Mouse (Mus musculus) stomach, embryonic 15.5 days (tissue): ENCODE data around the gene Fbxl14. TPM values are rescaled to one million over a fixed set of nuclear protein-coding genes. Genes with fewer than 3 reads are reported as not detected.
A peak's percentile ranks its signal among the peaks of the same experiment; 100 is the strongest.
"Not testable (repeated sequence)": the region's sequence is repeated elsewhere in the genome, so short reads cannot be mapped to it uniquely, and the experiment has no call there.

Experiments used
- ATAC-seq: fragments of 200-750 bp; cut with Nextera tagmentation; 2 replicates; pipeline ENCODE4 v1.8.0; 2017; ENCODE audit warnings: low read depth, moderate number of reproducible peaks, moderate TSS enrichment; ENCODE audit not compliant: insufficient read depth, low FRiP score
- H3K27ac ChIP-seq: fragments of 300-500 bp; sonication (generic); 2 replicates; pipeline ENCODE4 v1.5.1; 2015; ENCODE audit warnings: mild to moderate bottlenecking, inconsistent platforms
- H3K27me3 ChIP-seq: fragments of 300-500 bp; sonication (generic); replicated peaks from 2 replicates; pipeline ENCODE4 v1.6.1; 2015; ENCODE audit warnings: inconsistent platforms
- H3K36me3 ChIP-seq: fragments of 300-500 bp; sonication (generic); 2 replicates; pipeline ENCODE4 v1.6.1; 2015; ENCODE audit warnings: inconsistent platforms
- H3K4me1 ChIP-seq: fragments of 300-500 bp; sonication (generic); 2 replicates; pipeline ENCODE4 v1.6.1; 2015; ENCODE audit warnings: inconsistent platforms
- H3K4me2 ChIP-seq: fragments of 300-500 bp; sonication (generic); 2 replicates; pipeline ENCODE4 v1.6.1; 2015; ENCODE audit warnings: mild to moderate bottlenecking, inconsistent platforms
- H3K4me3 ChIP-seq: fragments of 300-500 bp; sonication (generic); replicated peaks from 2 replicates; pipeline ENCODE4 v1.5.1; 2015; ENCODE audit warnings: inconsistent platforms
- H3K9ac ChIP-seq: fragments of 300-500 bp; sonication (generic); 2 replicates; pipeline ENCODE4 v1.6.1; 2015; ENCODE audit warnings: inconsistent platforms
- H3K9me3 ChIP-seq: fragments of 300-500 bp; sonication (generic); 2 replicates; pipeline ENCODE4 v1.6.1; 2016; ENCODE audit warnings: inconsistent platforms
- WGBS: fragments of 180-500 bp; shearing (Covaris S2); methylation state at CpG from one replicate; pipeline ENCODE4 v1.1.7; 2015; 5-methylcytosine and 5-hydroxymethylcytosine counted together
- polyA plus RNA-seq: library from polyadenylated mRNA; unstranded; fragments of >200 nt; fragmentation: Nextera tagmentation; extraction: Ambion mirVana; gene quantifications from 2 replicates; pipeline ENCODE4 v1.2.1, GENCODE M21; 2015

Gene Fbxl14
- polyA plus RNA-seq, 1 experiment from 2014 or later, result 4.3 TPM

DNA sequence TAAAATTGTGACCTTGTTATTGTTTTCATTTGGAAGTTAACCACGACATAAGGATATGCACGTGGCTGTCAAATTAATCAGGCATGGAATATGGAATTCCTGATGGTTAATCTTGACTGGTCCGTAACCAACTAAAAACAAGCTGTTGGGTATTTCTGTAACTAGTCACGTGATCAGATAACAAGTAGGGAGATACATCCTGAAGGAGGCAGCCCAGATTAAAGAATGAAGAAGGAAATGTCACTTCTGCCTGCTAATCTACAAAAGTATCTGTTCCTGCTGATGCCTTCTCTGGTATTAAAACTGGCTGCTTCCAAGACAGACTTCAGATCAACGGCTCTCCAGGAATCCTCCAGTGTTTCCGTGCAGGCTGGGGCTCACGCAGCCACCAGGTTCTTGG lies 6.0 kb upstream of the Fbxl14 start:
- Histone ChIP-seq H3K9me3 (no peaks in the 10 kb centered on the region), H3K27me3 (no peaks in the 10 kb centered on the region), H3K9ac (no peak overlapping the region), H3K4me3 (no peak overlapping the region), H3K4me2 (no peak overlapping the region), H3K36me3 (no peaks in the 10 kb centered on the region), H3K4me1 (peaks cover 10% of the 10 kb centered on the region), H3K27ac (no peak overlapping the region)
- no peak for ATAC-seq
- 80% methylated on average over 7 of the region's 7 CpGs for WGBS

DNA sequence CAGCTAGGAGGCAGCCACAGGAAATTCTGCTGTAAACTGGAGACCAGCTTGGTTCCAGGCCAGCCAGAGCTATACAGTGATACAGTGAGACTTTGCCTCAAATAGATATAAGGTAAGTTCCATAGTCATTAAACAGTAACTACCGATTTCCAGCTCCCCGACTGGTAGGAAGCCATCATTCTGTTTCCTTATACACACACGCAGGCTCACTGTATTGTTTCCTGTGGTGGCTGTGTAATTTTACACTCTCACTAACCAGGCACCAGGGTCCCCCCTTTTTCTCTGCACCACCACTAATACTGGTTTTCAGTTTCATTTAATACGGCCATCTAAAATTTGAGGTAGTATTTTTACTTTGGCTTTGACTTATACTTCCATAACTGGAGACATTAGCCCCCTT lies 5.5 kb upstream of the Fbxl14 start:
- no peak for ATAC-seq
- H3K27ac ChIP-seq, result no peak overlapping the region
- H3K4me1 ChIP-seq, result peaks cover 11% of the 10 kb centered on the region
- no peak overlapping the region for H3K9ac ChIP-seq
- H3K36me3 ChIP-seq, result no peaks in the 10 kb centered on the region
- WGBS, result 69% methylated on average over 4 of the region's 4 CpGs
- H3K27me3 ChIP-seq, result no peaks in the 10 kb centered on the region
- H3K4me3 ChIP-seq, result no peak overlapping the region
- H3K4me2 ChIP-seq, result no peak overlapping the region
- H3K9me3 ChIP-seq, result no peaks in the 10 kb centered on the region

DNA sequence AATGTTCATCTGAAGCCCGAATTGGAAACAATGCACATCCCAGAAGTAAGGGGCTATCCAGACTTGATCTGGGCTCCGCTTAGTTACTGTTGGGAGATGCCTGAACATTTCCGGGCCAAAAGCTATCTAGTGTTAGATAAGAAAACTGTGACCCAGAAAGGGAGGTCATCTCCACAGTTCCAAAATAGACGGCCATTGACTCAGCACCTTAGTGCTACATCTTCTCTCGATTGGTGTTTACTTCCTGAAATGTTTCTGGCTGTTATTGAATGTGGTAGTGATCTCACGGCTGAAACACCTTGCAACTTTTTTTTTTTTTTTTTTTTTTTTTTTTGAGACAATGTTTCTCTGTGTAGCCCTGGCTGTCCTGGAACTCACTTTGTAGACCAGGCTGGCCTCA lies 3.5 kb upstream of the Fbxl14 start:
- no peak for ATAC-seq
- Histone ChIP-seq H3K4me1 (peaks cover 18% of the 10 kb centered on the region), H3K4me2 (no peak overlapping the region), H3K27me3 (no peaks in the 10 kb centered on the region), H3K27ac (no peak overlapping the region), H3K9me3 (no peaks in the 10 kb centered on the region), H3K9ac (no peak overlapping the region), H3K4me3 (no peak overlapping the region), H3K36me3 (no peaks in the 10 kb centered on the region)
- 73% methylated on average over 6 of the region's 6 CpGs for WGBS

DNA sequence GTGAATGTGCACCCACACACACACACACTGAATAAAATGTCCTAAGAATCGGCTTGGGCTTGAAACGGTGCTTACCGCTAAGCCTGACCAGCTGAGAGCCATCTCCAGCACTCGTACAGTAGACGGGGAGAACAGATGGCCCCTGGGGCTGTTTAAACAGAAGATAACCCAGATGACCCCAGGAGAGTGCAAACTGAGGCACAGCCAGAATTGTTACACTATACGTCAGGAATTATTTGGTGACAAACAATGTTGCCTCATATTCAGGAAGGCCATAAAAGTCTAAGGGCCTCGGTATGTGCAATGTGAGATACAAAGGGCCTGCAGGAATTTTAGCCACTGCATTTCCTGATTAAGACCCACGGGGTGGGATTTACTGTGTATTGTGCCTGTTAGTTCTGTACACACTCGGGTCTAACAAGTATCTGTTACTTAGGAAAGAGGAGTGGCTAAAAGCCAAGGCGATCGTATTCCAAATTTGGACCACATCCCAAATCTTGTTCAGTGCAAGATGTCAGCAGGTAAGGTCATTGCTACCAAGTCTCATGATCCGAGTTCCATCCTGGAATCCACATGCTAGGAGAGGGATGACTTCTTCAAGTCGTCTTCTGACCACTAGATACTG lies 1.7 kb upstream of the Fbxl14 start:
- H3K36me3 ChIP-seq, result no peaks in the 10 kb centered on the region
- WGBS, result 22% methylated on average over 13 of the region's 13 CpGs
- no peaks in the 10 kb centered on the region for H3K9me3 ChIP-seq
- no peak overlapping the region for H3K4me3 ChIP-seq
- H3K27ac ChIP-seq, result 0 out of 2 replicates have a peak overlapping the region, but pooled peaks have one; percentile 31
- H3K4me2 ChIP-seq, result peak overlapping the region; percentile 77
- ATAC-seq, result no peak
- peaks cover 22% of the 10 kb centered on the region for H3K4me1 ChIP-seq
- H3K27me3 ChIP-seq, result no peaks in the 10 kb centered on the region
- no peak overlapping the region for H3K9ac ChIP-seq

DNA sequence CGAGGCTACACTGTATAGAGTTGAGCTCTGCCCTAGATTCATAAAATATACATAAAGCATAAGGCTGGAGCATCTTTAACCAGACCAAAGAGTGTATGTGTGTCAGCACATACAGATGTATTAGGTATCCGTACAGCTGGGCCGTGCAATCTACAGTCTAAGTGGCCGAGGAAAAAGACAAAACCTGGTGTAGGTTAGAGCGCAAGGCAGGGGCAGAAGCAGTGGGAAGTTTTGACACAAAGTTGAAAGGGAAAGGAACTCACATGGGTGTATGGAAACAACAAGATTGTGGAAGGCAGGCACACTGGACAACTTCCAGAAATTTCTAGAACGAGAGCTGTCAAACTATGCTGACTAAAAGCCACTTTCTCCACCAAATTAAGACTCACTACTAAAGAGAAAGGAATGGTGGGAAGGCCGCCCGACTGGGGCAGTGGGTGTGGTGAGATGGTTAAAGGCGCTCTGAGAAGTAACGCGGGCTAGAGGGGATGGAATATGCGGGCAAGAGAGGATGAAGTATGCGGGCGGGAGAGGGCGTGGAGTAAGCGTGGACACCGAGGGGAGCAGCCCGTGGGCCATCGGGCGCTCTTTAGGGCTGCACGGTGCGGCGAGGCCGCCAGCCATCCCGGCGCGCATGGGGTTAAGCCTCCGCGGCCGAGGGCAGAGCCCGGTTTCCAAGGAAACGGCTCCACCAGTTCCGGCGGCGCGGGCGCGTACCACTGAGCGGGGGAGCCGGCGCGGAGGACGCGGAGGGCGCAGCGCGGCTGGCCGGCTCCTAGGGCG lies 717 bp upstream of the Fbxl14 start:
- H3K4me3 ChIP-seq, result peak overlapping the region; percentile 82
- H3K27ac ChIP-seq, result peak overlapping the region; percentile 98
- whole genome bisulfite sequencing, result 1% methylated on average over 46 of the region's 49 CpGs
- H3K36me3 ChIP-seq, result no peaks in the 10 kb centered on the region
- peak; percentile 90 for ATAC-seq
- H3K9ac ChIP-seq, result peak overlapping the region; percentile 69
- H3K4me2 ChIP-seq, result peak overlapping the region; percentile 77
- peaks cover 29% of the 10 kb centered on the region for H3K4me1 ChIP-seq
- no peaks in the 10 kb centered on the region for H3K27me3 ChIP-seq
- no peaks in the 10 kb centered on the region for H3K9me3 ChIP-seq

DNA sequence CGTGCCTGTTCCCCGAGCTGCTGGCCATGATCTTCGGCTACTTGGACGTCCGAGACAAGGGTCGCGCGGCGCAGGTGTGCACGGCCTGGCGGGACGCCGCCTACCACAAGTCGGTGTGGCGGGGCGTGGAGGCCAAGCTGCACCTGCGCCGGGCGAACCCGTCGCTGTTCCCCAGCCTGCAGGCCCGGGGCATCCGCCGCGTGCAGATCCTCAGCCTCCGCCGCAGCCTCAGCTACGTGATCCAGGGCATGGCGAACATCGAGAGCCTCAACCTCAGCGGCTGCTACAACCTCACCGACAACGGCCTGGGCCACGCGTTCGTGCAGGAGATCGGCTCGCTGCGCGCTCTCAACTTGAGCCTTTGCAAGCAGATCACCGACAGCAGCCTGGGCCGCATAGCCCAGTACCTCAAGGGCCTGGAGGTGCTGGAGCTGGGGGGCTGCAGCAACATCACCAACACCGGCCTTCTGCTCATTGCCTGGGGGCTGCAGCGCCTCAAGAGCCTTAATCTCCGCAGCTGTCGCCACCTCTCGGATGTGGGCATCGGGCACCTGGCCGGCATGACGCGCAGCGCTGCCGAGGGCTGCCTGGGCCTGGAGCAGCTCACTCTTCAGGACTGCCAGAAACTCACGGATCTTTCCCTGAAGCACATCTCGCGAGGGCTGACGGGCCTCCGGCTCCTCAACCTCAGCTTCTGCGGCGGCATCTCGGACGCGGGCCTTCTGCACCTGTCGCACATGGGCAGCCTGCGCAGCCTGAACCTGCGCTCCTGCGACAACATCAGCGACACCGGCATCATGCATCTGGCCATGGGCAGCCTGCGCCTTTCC lies 623 bp downstream of the Fbxl14 start:
- Histone ChIP-seq H3K36me3 (no peaks in the 10 kb centered on the region), H3K4me3 (peak overlapping the region; percentile 82), H3K4me1 (peaks cover 30% of the 10 kb centered on the region), H3K27me3 (no peaks in the 10 kb centered on the region), H3K9ac (peak overlapping the region; percentile 69), H3K9me3 (no peaks in the 10 kb centered on the region), H3K27ac (peak overlapping the region; percentile 98), H3K4me2 (peak overlapping the region; percentile 97)
- peak; percentile 5 for ATAC-seq
- WGBS, result under 1% methylated on average over 70 of the region's 70 CpGs

DNA sequence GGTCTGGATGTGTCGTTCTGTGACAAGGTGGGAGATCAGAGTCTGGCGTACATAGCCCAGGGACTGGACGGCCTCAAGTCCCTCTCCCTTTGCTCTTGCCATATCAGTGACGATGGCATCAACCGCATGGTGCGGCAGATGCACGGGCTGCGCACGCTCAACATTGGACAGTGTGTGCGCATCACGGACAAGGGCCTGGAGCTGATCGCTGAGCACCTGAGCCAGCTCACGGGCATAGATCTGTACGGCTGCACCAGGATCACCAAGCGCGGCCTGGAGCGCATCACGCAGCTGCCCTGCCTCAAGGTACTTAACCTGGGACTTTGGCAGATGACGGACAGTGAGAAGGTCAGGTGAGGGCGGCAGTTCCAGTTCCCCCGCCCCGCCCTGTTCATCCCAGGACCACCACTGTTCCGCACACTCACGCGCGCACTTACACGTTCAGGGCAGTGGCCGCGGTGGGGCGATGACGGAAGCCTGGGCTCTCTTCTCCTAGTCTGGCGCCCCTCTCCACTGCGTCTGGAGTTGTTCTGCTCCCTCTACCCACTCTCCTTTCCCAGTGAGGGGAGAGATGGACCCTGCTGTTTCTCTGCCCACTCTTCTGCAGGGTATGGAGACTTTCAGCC lies 1.4 kb downstream of the Fbxl14 start:
- Histone ChIP-seq H3K27me3 (no peaks in the 10 kb centered on the region), H3K4me3 (peak overlapping the region; percentile 82), H3K9ac (peak overlapping the region; percentile 69), H3K36me3 (no peaks in the 10 kb centered on the region), H3K4me1 (peaks cover 31% of the 10 kb centered on the region), H3K9me3 (no peaks in the 10 kb centered on the region), H3K4me2 (peak overlapping the region; percentile 97), H3K27ac (peak overlapping the region; percentile 98)
- WGBS, result 1% methylated on average over 33 of the region's 33 CpGs
- ATAC-seq, result no peak

DNA sequence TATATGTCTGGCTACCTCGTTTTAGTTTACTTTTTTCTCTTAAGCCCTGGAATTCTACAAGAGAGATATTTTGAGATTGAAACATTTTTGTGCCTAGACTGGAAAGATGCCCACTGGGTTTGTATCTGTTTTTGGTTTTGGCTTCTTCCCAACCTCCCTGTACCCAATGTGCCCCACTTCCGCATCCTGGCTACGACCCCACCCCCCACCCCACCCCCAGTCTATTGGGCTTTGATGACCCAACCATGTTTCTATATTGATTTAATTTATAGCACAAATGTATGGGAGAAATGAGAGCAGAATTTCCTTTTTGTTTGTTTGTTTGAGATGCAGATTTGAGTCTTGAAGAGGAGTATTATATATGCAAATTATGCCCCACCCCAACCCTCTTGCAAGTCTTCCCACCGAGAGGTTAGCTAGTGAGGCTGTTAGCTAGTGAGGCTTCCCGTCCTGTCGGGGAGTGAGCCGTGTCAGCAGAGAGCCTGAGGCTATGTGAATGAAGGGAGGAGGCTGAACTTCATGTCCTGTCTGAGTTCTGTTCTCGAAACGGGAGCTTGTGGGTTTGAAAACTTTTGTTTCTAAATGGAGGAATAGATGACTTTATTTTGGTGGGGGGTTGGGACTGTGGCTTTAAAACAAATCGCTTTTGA lies 2.4 kb downstream of the Fbxl14 start:
- 7% methylated on average over 10 of the region's 10 CpGs for WGBS
- peaks cover 31% of the 10 kb centered on the region for H3K4me1 ChIP-seq

DNA sequence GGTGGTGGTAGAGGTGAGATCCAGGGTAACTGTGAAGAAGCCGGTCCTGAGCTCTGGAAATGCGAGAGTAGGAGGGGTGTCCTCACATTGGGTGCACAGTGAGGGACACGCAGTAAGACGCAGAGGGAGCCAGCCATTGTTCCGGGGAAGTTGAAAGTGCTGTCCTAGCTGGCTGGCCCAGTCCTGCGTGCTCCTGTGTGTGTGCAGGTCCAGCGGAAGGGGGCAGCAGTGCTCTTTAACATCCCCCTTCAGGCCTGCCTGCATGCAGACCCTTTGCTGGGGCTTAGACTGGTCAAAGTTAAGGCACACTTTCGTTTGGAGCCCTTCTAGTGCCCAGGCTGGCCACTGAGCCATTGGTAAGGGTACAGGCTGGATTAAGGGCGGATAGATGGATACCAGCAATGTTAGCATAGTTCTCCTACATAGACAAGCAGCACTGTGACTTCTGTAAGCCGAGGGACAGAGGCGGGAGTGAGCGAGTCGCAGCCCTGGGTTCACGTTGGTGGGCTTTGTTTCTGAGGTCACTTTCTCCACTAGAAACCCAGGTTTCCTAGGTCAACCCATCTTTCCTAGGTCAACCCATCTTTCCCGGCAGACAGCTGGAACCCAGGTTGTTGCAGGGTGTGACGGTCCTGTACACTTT lies 3.6 kb downstream of the Fbxl14 start:
- Histone ChIP-seq H3K4me1 (peaks cover 23% of the 10 kb centered on the region), H3K4me2 (peak overlapping the region; percentile 97), H3K4me3 (peak overlapping the region; percentile 14; the same call in 1 of the 2 replicates), H3K27me3 (no peaks in the 10 kb centered on the region), H3K36me3 (no peaks in the 10 kb centered on the region), H3K27ac (no peak overlapping the region), H3K9ac (no peak overlapping the region), H3K9me3 (no peaks in the 10 kb centered on the region)
- ATAC-seq, result no peak
- 43% methylated on average over 16 of the region's 16 CpGs for WGBS

More for the DNA sequence above, 2.4 kb downstream of the Fbxl14 start:
- H3K27ac ChIP-seq, H3K27me3 ChIP-seq, H3K9ac ChIP-seq, H3K36me3 ChIP-seq, ATAC-seq, H3K9me3 ChIP-seq: not testable (repeated sequence)
- Histone ChIP-seq H3K4me2 (peak overlapping the region; percentile 97), H3K4me3 (peak overlapping the region; percentile 32)

DNA sequence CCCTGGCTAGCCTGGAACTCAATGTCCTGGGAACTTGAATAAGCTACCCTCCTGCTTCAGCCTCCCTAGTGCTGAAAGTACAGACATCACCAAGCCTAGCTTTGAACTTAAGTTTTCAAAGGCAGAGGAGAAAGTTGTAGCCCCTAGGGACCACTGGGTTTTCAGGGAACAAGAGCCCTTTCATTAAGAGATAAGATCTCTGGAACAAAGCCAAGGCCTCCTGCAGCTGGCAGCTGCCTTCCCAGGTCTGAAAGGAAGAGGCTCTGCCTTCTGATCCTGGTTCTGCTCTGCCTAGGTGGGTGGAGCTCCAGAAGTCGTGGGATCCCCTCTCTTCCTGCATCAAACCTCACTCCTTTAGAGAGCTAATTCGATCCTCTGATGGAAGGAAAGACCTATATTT lies 6.0 kb downstream of the Fbxl14 start:
- WGBS, result 12% methylated on average over 2 of the region's 2 CpGs

More for the DNA sequence above, 6.0 kb downstream of the Fbxl14 start:
- H3K4me2 ChIP-seq, result no peak overlapping the region
- no peak for ATAC-seq
- H3K36me3 ChIP-seq, result no peaks in the 10 kb centered on the region
- H3K4me1 ChIP-seq, result peaks cover 24% of the 10 kb centered on the region
- no peaks in the 10 kb centered on the region for H3K27me3 ChIP-seq
- no peak overlapping the region for H3K9ac ChIP-seq
- no peaks in the 10 kb centered on the region for H3K9me3 ChIP-seq
- no peak overlapping the region for H3K27ac ChIP-seq
- H3K4me3 ChIP-seq, result no peak overlapping the region
